ENCODE assay signal across 25 mouse cellular contexts in the genomic region with DNA sequence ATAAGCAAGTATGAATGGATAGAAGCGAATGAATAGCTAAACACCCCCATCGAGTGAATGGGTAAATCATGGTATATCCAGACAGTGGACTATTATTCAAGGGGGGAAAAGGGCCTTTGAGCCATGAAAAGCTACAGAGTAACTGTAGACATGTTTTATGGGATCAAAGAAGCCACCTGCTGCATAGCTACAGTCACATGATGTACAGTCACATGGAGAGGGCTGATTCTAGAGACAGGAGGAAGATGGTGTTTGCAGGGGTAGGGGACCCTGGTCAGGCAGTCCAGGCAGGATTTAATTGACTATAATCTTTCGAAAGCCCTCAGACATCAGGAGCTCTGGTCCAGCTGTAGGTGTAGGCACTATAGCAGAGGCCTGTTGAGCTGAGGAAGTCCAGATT.
A peak's percentile ranks its signal among the peaks of the same experiment; 100 is the strongest.
DNase-seq lines count a peak whose midpoint lies in the region; ATAC-seq and TF ChIP-seq lines count a peak whose summit lies in the region.
"Had no signal": no experiment of that assay in that cellular context is flagged by ENCODE, and none has a peak within 500 bp of the region (broad histone marks: within the 10 kb centered on the region; RNA-seq: fewer than 3 reads in every experiment).

No protein-coding gene starts in this region.

- peaks cover 4% of the 10 kb centered on the region; the same call in 1 of the 2 replicates for H3K9me3 ChIP-seq in heart, embryonic 16.5 days (replicated peaks; ENCODE audit: control insufficient read depth, low read length)
- no peaks in the 10 kb centered on the region for H3K9me3 ChIP-seq in neural tube, embryonic 12.5 days
- no peaks in the 10 kb centered on the region for H3K9me3 ChIP-seq in liver, embryonic 12.5 days (replicated peaks)
- H3K9me3 ChIP-seq: liver, embryonic 15.5 days; stomach, embryonic 15.5 days had no signal

- intact Hi-C loops in gastrocnemius, adult 2 months (cut with DNase I) = no loop called here
- intact Hi-C loops in heart, adult 2 months (cut with DNase I) = no loop called here

- no peak for TF ChIP-seq CTCF in gastrocnemius, adult 2 months (IDR thresholded peaks at IDR 0.05)
- no peak for TF ChIP-seq CTCF in heart, adult 2 months (IDR thresholded peaks at IDR 0.05)

- H3K4me2 ChIP-seq in heart, embryonic 16.5 days (ENCODE audit: low read depth, low read length) = no peak overlapping the region
- no peak overlapping the region for H3K4me2 ChIP-seq in neural tube, embryonic 12.5 days (replicated peaks)
- H3K4me2 ChIP-seq in liver, embryonic 12.5 days = no peak overlapping the region
- H3K4me2 ChIP-seq: embryonic facial prominence, embryonic 12.5 days; hindbrain, embryonic 14.5 days; liver, embryonic 15.5 days; lung, embryonic 14.5 days; stomach, embryonic 15.5 days had no signal

- no peaks in the 10 kb centered on the region for H3K79me2 ChIP-seq in heart, adult 2 months (replicated peaks; ENCODE audit: control insufficient read depth, insufficient read depth, low read length)

- H3K27ac ChIP-seq in gastrocnemius, adult 2 months = peak overlapping the region; percentile 59
- peak overlapping the region; percentile 48 for H3K27ac ChIP-seq in heart, embryonic 16.5 days (ENCODE audit: low read length)
- H3K27ac ChIP-seq in heart, adult 2 months = no peak overlapping the region
- H3K27ac ChIP-seq in neural tube, embryonic 12.5 days = no peak overlapping the region
- H3K27ac ChIP-seq in liver, embryonic 12.5 days = no peak overlapping the region
- H3K27ac ChIP-seq: embryonic facial prominence, embryonic 12.5 days; hindbrain, embryonic 14.5 days; kidney, postnatal 0 days; liver, embryonic 15.5 days; stomach, embryonic 15.5 days had no signal

- peaks cover 49% of the 10 kb centered on the region for H3K4me1 ChIP-seq in heart, embryonic 16.5 days (ENCODE audit: control insufficient read depth, insufficient read depth, low read length)
- H3K4me1 ChIP-seq in heart, adult 2 months (ENCODE audit: control insufficient read depth, insufficient read depth, low read length) = peaks cover 26% of the 10 kb centered on the region
- peaks cover 51% of the 10 kb centered on the region for H3K4me1 ChIP-seq in neural tube, embryonic 12.5 days
- H3K4me1 ChIP-seq in liver, embryonic 12.5 days = peaks cover 36% of the 10 kb centered on the region

- TF ChIP-seq EP300 in heart, adult 2 months (IDR thresholded peaks at IDR 0.05; ENCODE audit: insufficient read depth, low read depth, low read length) = no peak

- TF ChIP-seq POLR2A in heart, adult 2 months (IDR thresholded peaks at IDR 0.05; ENCODE audit: insufficient read depth, low read depth, low read length) = no peak

- no peaks in the 10 kb centered on the region for H3K36me3 ChIP-seq in heart, embryonic 16.5 days (ENCODE audit: control insufficient read depth, insufficient read depth)
- H3K36me3 ChIP-seq in heart, adult 2 months (ENCODE audit: control insufficient read depth, insufficient read depth, low read length) = peaks cover 2% of the 10 kb centered on the region; the same call in 1 of the 2 replicates
- no peaks in the 10 kb centered on the region for H3K36me3 ChIP-seq in neural tube, embryonic 12.5 days
- no peaks in the 10 kb centered on the region for H3K36me3 ChIP-seq in liver, embryonic 12.5 days
- H3K36me3 ChIP-seq: embryonic facial prominence, embryonic 12.5 days; liver, embryonic 15.5 days; stomach, embryonic 15.5 days had no signal

- WGBS in heart, embryonic 16.5 days = 82% methylated on average over 3 of the region's 3 CpGs
- WGBS in heart, adult 2 months = 80% methylated on average over 3 of the region's 3 CpGs
- 55% methylated on average over 3 of the region's 3 CpGs for WGBS in neural tube, embryonic 12.5 days
- WGBS in liver, embryonic 12.5 days (ENCODE audit: insufficient replicate concordance) = 69% methylated on average over 3 of the region's 3 CpGs

- no peak overlapping the region for H3K4me3 ChIP-seq in gastrocnemius, adult 2 months
- H3K4me3 ChIP-seq in heart, embryonic 16.5 days (ENCODE audit: low read length) = no peak overlapping the region
- H3K4me3 ChIP-seq in heart, adult 2 months = no peak overlapping the region
- H3K4me3 ChIP-seq in neural tube, embryonic 12.5 days = no peak overlapping the region
- no peak overlapping the region for H3K4me3 ChIP-seq in liver, embryonic 12.5 days
- H3K4me3 ChIP-seq: embryonic facial prominence, embryonic 12.5 days; liver, embryonic 15.5 days; stomach, embryonic 15.5 days had no signal

- no peak for DNase-seq in gastrocnemius, adult 2 months
- no peak for DNase-seq in gastrocnemius, postnatal 4 days (ENCODE audit: low spot score in 2 of 2)
- no peak for DNase-seq in heart, adult 2 months
- no peak for DNase-seq in neural tube, embryonic 10.5 days (ENCODE audit: extremely low spot score, low spot score)
- DNase-seq: adrenal gland, adult 8-10 months; cerebellum, adult 8-10 months; cerebellum, postnatal 36 days; kidney, postnatal 4 days; layer of hippocampus, postnatal 36 days; left cerebral cortex, postnatal 4 days; liver; lung, embryonic 14.5 days; lung, postnatal 14 days; right cerebral cortex, postnatal 25 days had no signal

- ATAC-seq in heart, embryonic 16.5 days (replicated peaks; ENCODE audit: extremely low read depth, insufficient read depth, low FRiP score) = no peak
- peak; percentile 54; the same call in 1 of the 2 replicates for ATAC-seq in neural tube, embryonic 12.5 days (ENCODE audit: low FRiP score, low read depth)
- ATAC-seq in liver, embryonic 12.5 days = no peak
- ATAC-seq: forebrain, embryonic 16.5 days; intestine, postnatal 0 days; midbrain, embryonic 16.5 days had no signal

- no peak overlapping the region for H3K9ac ChIP-seq in heart, embryonic 16.5 days (ENCODE audit: low read length)
- H3K9ac ChIP-seq in heart, adult 2 months (ENCODE audit: low read depth, low read length) = no peak overlapping the region
- no peak overlapping the region for H3K9ac ChIP-seq in neural tube, embryonic 12.5 days
- H3K9ac ChIP-seq in liver, embryonic 12.5 days = no peak overlapping the region
- H3K9ac ChIP-seq: embryonic facial prominence, embryonic 12.5 days; hindbrain, embryonic 14.5 days; liver, embryonic 15.5 days; lung, embryonic 14.5 days; stomach, embryonic 15.5 days had no signal

- H3K27me3 ChIP-seq in heart, embryonic 16.5 days (ENCODE audit: control insufficient read depth, insufficient read depth, low read length) = no peaks in the 10 kb centered on the region
- H3K27me3 ChIP-seq in heart, adult 2 months (ENCODE audit: control insufficient read depth, insufficient read depth, low read length) = no peaks in the 10 kb centered on the region
- no peaks in the 10 kb centered on the region for H3K27me3 ChIP-seq in neural tube, embryonic 12.5 days (replicated peaks)
- no peaks in the 10 kb centered on the region for H3K27me3 ChIP-seq in liver, embryonic 12.5 days (replicated peaks)
- H3K27me3 ChIP-seq: embryonic facial prominence, embryonic 12.5 days; liver, embryonic 15.5 days; stomach, embryonic 15.5 days had no signal

Comparison
In these comparisons a context has a peak if more than half of its experiments do, and no peak if none do; other contexts are left out.
1. H3K27ac ChIP-seq: peak in gastrocnemius, adult 2 months (single experiment) and heart, embryonic 16.5 days (single experiment); none in heart, adult 2 months (single experiment), neural tube, embryonic 12.5 days (single experiment) and liver, embryonic 12.5 days (single experiment).